Mouse (Mus musculus) 3T3-L1 (cell line): ENCODE data around the gene Timm8a2.

Experiments
- DNase-seq: peaks from one replicate; pipeline ENCODE4 v3.0.0-alpha.2; 2015; ENCODE audit warnings: low read depth, low spot score

The Timm8a2 gene

DNA sequence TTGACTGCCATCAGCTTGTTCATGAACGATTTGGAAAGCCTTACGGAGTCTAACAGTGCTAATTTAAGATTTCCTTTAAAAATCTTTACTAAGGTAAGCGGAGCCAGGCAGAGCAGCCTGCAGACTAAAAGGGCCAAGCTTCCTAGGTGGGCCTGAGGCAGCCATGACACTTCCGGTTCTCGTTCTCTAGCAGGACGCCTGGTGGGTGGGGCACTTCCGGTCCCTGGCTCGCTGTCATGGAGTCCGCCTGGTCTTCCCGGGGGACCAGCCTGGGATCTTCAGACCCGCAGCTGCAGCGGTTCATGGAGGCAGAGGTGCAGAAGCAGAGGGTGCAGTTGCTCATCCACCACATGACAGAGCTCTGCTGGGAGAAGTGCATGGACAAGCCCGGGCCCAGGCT lies at the start of gene Timm8a2:
Timm8a2 (plus strand) TSS at position 224 of the 400 bp plus-strand sequence.
- DNase-seq, result no peak

DNA sequence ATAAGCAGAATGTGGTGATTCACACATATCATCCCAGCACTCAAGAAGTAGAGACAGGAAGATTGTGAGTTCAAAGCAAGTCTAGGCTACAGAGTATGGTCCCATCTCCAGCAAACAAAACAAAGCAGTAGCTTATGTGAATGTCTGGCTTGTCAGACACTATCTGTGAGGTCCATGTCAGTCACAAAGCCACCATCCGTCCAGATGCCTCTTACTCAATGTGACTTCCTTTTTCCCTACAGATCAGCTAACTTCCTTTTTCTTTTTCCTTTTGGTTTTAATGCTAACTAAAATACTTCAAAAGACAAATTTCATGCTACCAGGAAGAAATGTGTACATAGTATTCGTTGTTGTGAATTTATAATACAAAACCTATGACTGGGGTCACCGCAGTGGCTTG lies 49.0 kb upstream of the Timm8a2 start:
- DNase-seq, result no peak

- no peak for DNase-seq
These were observed 48.4 kb upstream of the Timm8a2 start for GRCm38 (mm10) chr14:121986028-121986427.

DNA sequence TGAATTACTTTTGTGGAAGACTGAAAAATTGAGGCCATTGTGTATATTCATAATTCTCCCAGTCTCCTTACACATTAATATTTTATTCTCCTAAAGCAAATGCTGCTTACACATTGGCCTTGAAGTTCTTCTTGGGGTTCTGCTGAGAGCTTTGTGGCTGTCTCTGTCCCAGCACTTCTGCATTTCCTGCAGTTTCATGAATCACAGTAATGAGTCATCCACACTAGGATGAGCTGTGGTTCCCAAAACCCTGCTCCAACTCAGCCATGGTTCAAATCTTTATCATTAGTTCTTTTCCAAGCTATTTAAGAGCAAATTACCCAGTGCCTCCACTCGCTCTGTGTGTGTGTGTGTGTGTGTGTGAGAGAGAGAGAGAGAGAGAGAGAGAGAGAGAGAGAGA lies 47.2 kb upstream of the Timm8a2 start:
- peak; percentile 72 for DNase-seq

DNA sequence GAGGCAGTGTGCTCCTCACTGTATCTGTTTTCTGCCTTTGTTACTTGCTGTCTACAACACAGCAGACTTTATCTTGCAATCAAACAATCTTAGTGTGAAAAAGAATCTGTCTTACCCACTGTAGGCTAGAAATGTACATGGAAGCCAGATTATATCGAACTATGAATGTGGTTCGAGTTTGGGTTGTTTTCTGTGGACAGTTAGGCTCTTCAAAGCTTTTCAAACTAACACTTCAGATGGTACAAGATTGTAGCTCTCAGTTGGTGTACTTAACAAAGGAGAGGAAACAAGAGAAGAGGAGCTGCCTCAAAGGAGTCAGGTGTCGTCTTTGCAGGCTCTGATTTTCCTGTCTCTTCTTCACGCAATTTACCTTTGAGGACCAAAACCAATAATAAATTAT lies 46.8 kb upstream of the Timm8a2 start:
- DNase-seq, result no peak

DNA sequence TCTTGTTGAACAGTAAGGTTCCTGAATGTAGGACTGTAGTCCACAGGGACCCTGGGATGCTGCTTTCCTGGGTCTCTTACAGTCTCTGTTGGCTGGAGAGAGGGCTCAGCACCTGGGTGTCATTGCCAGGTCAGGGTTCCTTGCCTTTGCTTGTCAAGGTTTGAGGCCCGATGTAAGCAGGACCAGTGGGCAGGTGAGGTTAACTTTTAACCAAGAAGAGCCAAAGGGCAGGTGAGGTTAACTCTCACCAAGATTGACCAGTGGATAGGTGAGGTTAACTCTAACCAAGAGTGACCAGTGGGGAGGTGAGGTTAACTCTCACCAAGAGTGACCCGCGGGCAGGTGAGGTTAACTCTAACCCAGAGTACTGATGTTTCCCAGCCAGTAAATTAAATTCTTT lies 45.1 kb upstream of the Timm8a2 start:
- no peak for DNase-seq

DNA sequence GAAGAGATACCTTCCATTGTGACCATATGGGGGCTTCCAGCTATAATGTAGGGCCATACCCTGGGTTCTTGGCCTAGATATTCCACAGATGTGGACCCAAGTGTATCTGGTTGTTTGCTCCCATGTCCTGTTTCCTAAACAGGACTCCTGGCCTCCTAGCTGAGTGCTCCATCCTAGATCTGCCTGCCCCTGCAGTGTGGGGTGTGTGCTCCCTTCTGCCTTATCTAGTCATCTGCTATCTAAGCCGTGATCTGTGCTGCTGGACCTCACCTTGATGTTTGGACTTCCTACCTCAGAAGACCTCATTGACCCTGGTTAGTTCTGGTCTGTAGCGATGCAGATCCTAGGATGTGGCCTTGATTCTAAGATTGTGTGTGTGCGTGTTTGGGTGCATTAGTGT lies 44.6 kb upstream of the Timm8a2 start:
- DNase-seq, result no peak

DNA sequence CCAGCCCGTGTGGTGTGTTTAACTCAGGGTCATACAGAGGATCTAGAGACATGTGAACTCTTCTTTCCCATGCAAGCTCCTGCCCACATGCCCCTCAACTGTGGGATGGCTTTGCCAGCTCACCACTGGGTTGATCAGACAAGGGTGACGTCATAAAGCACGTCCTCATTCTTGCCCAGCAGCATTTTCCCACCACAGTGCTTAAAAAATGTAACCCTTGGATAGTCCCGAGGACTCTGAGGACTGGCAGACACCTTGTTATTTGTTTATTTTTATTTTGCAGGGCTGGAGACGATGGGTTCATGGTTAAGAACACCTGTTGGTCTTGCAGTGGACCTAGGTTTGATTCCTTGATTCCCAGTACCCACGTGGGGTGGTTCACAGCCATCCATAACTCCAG lies 43.6 kb upstream of the Timm8a2 start:
- no peak for DNase-seq

- DNase-seq, result peak; percentile 62
These were observed 42.6 kb upstream of the Timm8a2 start for GRCm38 (mm10) chr14:121991921-121992320.

DNA sequence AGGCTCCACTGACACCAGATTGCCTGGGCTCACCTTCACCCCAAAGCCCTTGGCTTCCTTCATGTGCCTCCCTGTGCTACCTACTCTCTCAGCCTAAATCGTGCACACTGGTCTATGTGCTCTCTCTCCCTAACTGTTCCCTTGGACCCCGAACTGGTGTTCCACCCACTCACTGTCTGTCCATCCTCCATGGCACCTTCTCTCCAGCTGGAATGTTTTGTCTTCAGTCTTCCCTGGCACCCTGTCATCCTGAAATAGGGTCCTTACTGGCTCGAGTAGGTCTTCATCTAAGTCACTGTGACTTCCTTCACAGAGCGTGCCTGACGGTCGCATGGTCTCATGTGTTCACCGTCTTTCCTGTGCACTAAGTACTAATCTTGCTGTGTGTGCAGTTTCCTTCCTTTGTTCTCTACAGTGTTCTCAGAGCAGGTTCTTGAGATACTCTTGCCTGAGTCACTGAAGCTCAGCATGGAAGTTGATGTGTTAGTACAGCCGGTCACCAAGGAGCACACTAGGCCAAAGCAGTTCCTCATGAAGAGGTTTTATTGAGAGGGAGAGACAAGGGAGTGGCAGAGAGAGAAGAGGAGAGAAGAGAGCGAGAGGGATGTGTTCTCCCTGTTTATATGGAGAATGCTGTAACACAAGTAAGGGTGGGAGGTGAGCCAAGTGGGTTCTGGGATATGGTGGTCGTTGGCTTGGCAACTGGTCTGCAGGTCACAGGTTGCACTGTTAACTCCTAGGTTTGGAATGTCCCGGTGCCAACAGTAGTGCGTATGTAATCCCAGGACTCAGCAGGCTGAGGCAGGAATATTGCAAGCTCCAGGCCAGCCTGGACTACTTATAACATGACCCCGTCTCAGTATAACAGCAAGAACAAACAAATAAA lies 41.8 kb upstream of the Timm8a2 start:
- DNase-seq, result no peak

DNA sequence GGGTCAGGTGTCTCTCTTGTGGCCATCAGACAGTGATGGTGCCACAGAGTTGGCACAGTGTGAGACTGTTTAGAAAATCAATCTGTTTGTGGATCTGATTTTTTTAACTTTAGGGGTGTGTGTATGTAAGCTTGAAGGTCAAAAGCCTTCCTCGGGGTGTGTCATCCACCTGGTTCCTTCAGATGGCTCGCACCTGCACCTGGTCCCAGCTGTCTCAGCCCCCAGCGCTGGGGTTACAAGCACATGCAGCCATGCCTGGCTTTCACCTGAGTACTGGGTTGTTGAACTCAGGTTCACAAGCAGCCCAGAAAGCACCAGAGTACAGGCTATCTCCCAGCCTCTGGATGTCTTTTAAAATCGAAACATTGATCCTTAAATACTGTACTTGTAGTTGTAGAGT lies 40.9 kb upstream of the Timm8a2 start:
- no peak for DNase-seq

GRCm38 (mm10) chr14:121994171-121994700 lies 40.2 kb upstream of the Timm8a2 start:
- no peak for DNase-seq

DNA sequence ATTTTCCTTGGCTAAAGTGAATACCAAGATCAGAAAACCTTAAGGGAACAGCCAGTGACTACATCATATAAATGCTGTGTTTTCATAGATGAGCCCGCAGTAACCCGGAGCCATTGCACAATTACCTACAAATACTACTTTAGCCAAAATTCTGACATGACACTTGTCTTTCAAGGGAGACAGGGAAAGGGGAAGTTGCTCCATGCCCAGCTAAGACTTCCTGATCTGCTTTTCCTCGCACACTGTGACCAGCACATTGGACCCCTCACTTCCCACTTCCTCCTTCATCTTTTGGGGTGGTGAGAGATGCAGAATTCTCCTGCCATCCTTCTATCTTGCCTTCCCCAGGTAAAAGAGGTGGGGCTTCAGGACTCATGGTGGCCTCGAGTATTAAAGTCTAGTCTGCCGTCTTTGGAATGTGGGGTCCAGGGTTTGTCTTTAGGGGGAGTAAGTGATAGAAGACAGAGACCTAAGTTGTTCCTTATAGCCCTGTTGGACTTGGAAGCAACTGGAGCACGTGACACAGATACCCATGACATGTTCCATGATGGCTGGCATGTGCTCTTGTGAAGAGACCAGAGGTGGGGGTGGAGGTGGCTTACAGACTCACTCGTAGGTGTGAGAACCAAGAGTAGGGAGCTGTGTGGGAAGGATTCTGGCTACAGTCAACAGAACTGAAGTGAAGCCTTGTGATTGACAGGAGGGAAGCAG lies 39.5 kb upstream of the Timm8a2 start:
- no peak for DNase-seq

GRCm38 (mm10) chr14:121995557-121995870 lies 39.0 kb upstream of the Timm8a2 start:
- no peak for DNase-seq

- no peak for DNase-seq
These were observed 37.7 kb upstream of the Timm8a2 start for GRCm38 (mm10) chr14:121996786-121997185.

GRCm38 (mm10) chr14:121999455-121999854 lies 35.0 kb upstream of the Timm8a2 start:
- DNase-seq, result no peak

DNA sequence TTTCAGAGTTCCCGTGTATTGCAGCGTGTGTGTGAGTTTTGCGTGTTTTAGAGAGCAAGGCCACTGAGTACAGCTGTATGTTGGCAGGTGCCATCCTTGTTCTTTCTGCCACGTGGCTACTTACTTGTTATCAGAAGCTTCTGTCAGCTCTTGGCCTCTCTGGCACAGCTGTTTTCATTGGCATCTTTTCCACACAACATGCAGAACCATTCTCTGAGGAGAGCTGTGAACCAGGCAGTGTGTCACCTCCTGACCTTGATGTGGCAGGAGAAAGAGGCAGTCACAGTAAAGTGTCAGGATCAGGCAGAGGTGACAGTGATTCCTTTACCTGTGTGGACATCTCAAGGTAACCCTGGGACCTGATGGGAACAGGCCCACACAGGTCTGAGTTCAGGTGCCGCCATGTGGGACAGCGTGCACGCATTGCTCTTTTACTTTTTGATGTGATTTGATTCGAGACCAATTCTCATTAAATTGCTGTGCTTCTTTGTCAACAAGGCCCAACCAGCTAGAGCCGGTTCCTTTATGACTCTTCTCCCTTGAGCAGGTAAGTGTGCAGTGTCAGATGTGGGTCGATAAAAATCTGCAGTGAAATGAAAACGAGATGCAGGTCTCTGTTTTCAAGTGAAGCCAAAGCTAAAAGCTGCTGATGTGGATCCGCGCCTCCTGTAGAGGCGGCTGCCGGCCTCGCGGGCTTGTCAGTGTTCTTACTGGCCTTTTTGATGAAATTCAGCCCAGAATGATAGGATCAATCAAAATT lies 33.9 kb upstream of the Timm8a2 start:
- no peak for DNase-seq

DNA sequence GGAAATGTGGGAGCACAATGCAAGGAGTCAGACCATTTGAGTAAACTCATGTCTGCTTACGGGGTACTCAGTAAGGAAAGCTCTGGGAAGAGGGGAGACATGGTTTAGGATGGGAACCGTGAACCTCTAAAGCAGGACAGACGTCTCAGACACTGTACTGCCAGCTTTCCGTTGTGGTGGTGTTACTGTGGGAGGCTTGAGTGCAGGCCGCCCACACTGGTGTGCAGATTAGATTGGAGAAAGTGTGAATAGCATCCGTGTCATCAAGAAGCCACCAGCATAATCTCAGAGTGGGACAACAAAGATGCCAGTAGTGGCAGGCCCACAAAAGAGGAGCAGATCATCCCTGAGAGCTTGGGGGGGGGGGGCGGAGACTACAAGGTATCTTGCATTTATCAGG lies 32.2 kb upstream of the Timm8a2 start:
- no peak for DNase-seq

GRCm38 (mm10) chr14:122003812-122004211 lies 30.7 kb upstream of the Timm8a2 start:
- DNase-seq, result no peak

DNA sequence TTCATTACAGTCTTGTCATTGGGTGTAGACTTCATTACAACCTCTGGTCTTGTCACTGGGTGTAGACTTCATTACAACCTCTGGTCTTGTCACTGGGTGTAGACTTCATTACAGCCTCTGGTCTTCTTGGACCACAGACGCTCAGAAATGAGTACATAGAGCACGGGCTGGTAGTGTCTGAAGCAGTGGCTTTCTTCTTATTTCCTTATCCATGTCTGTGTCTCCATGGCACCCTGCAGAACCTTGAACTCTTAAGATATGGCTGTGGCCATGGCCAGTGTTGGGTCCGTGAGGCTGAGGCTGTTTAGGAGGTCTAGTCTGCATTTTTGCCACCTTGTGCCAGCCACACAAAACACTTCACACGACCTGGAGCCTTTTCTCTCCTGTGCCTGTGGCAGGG lies 26.2 kb upstream of the Timm8a2 start:
- DNase-seq, result no peak

GRCm38 (mm10) chr14:122009502-122009901 lies 25.0 kb upstream of the Timm8a2 start:
- DNase-seq, result no peak

GRCm38 (mm10) chr14:122010301-122010700 lies 24.2 kb upstream of the Timm8a2 start:
- no peak for DNase-seq
